Mouse (Mus musculus) gastrocnemius, postnatal 4 days (tissue): ENCODE data around the gene Fbxo21. TPM values are rescaled to one million over a fixed set of nuclear protein-coding genes. Genes with fewer than 3 reads are reported as not detected.

Experiments used
- DNase-seq, 2 experiments: peaks; one replicate each; pipeline ENCODE4 v3.0.0; 2021 to 2022; ENCODE audit warnings: low spot score in 2 of 2, mixed read lengths in 2 of 2
- total RNA-seq, 2 experiments: library from RNA; stranded (reverse); gene quantifications; 2 replicates each; pipeline ENCODE4 v1.2.3; 2021

Gene Fbxo21
- total RNA-seq, 2 experiments from 2014 or later: 32.6 to 35.3 TPM

GRCm38 (mm10) chr5:118039241-118039668 is 62.7 kb downstream of the Fbxo21 start:
- no peak for DNase-seq

DNA sequence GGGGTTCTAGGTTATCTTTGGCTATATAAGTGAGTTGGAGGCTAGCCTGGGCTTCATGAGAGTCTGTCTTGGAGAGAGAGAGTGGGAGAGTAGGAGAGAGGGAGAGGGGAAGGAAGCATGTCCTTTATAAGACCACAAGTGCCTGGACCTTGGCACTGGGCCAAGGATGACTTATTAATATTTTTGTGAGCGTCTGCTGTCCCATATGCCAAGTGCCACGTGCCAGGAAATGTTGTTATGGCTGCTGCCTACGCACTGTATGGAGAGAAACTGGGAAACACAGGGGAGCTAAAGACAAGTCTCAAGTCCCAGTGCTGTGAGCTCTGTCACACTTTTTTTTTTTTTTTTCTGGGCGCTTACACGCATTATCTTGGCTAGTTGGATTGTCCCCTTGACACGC is 66.1 kb downstream of the Fbxo21 start:
- DNase-seq: no peak

DNA sequence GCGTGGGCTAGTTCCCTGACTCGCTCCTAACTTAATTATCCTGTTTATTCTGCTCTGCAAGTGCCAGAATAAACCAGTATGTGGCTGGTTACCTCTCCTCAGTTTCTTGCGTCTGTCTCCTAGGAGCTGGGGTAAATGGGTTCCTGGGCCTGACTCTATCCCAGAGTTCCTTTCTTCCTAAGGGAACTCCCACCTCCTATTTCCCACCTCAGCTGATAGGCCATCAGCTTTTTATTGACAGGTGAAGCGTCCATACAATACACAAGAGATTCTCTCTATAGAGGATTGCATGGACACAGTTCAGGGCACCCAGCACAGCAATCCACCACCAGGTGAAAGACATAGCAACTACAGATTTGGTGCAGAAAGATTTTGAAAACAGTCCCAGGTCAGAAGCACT is 67.2 kb downstream of the Fbxo21 start:
- DNase-seq: no peak

DNA sequence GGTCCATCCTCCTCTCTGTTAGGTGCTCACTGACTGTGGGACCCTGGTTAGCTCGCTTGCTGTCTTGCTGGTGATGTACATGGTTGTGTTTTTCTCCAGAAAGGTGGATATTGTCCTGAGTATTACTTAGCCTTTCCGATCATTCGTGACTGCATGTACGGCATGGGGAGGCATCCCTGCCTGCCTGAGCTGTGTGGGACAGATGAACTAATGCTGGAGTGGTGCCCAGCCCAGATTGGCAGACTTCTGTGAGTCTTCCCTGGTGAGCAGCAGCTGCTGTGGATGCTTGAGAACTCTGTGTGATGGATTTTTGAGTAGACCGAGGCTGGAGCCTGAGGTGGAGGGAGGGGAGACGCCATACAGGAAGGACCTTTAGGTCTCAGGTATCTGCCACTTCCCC is 68.4 kb downstream of the Fbxo21 start:
- no peak for DNase-seq

- no peak for DNase-seq
Observed at GRCm38 (mm10) chr5:118045385-118045784, 68.9 kb downstream of the Fbxo21 start.

DNA sequence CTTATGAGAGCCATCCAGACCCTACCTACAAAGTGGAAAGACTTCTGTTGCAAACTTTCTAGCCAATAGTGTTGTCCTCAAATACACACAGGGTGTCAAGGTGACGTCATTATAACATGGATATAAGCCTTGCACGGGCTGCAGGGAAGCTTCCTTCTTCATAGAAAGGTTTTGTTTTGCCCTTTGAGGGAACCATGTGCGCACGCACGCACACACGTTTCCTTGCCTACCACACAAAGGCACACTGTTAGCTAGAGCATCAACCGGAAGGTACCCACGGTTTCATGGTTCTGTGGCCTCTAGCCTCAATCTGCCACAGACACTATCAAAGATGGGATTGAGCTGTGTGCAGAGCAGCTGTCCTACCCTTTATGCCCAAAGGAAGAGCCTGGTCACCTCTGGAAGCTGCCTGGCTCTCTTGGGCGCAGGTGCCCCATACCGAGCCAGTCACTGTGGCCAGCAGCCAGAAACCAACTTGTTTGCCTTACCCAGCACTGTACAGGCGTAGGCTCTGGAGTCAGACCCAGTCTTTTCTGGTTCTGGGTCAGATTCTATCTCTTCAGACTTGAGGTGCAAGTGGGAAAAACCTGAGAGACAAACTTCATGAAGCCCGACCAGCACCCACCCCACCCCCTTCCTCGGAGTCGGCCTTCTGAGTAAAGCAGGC is 70.7 kb downstream of the Fbxo21 start:
- no peak for DNase-seq

DNA sequence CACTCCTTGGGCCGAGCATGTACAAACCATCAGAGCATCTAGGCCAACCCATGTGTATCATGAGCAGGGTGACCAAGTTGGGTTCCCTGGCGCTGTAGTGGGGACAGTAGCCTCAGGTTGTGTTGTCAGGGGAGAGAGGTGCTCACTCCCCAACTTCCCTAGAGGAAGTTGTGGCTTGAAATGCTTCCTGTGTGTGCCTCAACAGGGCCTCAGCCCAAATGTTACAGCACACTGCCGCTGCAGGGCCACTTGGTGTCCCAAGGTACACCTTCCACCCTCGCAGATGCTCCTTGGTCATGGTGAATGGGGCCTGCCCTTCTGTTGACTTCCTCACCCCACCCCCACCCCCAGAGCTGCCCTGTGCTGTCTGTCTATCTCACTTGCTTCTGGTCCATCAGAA is 71.9 kb downstream of the Fbxo21 start:
- DNase-seq: no peak

- DNase-seq: no peak
Observed at GRCm38 (mm10) chr5:118048928-118049327, 72.4 kb downstream of the Fbxo21 start.

DNA sequence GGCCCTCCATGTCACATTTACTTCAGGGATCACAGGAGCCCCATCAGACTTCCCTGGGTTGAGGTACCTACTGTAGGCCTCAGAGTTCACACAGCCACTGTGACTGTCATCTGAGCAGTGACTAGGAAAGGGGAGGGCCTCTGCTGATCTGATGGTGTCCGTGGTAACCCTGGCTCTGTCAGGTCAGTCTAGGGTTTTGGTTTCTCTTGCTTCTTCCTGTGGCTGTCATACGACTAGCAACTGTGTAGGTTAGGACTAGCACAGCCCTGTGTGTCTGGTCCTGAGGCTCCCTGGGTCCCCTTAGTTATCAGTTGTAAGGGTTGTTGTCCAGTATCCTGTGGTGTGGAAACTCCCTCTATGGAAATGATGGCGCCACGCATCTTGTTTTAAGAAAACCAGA is 74.2 kb downstream of the Fbxo21 start:
- DNase-seq: no peak

DNA sequence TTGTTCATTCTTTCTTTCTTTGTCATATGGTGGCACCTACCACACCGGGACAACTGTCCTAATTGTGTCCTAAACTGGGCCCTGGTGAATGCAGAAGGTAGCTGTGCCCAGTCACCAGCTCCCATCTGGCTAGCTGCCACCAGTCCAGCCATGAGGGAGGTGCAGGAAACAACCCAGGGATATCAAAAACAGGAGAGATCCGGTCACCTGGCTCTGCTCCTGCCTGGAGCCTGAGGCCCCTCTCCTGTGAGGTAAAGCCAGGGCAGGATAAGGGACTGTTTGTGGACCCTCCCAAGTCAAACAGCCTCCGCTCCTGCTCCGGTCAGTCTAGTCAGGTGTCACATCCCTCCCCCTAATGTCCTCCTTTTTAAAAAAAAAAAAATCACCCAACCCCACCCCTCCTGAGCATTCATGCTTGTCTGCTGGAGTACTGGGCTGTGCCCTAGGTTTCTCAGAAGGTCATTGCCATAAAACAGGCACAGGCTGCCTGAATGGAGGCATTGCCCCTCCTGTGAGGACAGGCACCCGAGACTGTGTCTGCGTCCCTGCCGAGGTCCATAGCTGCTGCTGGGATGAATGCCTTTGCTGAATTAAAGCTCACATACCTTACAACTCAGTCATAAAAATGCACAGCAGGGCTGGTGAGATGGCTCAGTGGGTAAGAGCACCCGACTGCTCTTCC is 75.6 kb downstream of the Fbxo21 start:
- DNase-seq: no peak

DNA sequence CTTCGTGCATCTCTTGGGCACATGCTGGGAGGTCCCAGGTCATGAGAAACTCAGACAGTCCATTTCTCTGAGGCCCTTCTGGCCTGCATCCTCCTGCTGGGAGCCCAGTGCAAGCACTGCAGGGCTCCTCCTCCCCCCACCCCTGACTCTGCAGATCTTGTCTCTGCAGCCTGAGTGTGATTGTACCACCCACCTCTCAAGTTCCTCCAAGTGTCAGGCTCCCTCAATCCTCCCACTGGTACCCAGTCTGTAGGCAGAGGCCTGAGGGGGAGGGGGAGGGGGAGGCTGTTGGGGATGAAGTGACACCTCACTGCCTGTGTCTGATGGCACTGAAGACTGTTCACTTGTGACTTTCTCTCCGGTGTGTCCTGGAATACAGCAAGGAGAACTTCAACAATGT is 76.7 kb downstream of the Fbxo21 start:
- DNase-seq: no peak

DNA sequence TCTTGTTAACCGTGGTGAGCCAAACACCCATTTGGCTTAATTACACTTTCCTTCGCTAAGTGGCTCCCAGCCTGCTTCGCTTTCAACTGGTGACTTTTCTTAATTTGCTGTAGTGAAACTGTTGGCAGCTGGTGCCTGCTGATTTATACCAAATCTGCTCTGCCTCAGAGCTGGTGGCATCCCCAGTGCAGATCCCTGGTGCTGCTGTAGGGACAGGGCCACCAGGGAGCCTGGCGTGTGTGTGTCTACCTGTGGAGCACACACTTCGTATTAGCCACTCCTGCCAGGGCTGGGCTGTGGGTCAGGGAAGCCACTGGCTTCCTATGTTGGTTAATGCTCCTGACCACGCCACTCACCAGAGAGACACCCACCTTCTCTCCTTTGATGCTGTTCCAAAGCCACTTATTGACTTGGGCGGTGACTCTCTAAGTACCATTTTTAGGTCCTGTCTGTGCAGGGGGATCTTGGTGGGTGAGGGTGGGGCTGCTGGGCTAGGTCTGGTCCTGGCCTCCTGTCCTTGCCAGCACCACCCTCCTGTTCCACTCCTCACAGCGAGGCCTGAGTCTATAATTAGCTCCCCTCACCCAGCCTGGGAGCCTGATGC is 81.1 kb downstream of the Fbxo21 start:
- DNase-seq: no peak

DNA sequence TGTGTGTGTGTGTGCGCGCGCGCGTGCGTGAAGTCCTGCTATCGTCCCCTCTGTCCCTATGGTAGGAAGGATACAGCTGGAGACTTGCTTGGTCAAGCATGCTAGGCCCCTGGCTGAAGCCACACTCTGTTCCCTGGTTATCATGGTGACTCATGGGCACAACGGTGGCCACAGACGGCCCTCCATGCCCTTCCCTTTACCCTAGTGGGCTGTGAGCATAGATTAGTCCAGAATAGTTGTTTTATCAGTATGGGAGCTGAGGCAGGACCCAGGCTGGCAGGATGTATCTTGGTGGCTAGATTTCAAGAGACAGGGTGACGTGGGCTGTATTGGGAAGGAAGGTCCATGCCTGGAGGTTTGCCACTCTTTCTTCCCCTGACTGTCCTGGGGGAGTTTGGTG is 82.3 kb downstream of the Fbxo21 start:
- DNase-seq: no peak

DNA sequence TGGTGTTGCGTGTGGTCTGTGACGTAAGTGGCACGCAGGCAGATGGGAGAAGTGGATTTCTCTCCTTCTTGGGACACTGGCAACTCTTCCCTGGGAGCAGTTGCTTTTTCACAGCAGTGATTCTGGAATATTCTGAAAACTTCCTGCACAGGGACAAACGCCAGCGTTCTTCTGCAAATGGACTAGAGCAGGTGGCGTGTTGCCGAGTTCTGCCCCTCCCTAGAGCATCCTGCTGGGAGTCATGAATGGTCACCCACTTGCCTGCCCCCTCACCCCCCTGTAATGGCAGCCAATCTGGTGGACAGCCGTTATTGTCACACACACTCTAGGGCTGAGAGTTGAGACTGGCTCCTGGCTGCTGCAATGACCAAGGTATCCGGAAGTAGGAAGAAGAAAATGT is 83.1 kb downstream of the Fbxo21 start:
- DNase-seq: no peak

Other genes with a start within 250 kb of the Fbxo21 start
- gene Nos1, start 195.7 kb upstream of the Fbxo21 start, total RNA-seq: 10 to 100 TPM; 11.8 to 13.3 TPM
- gene Tesc, start 51.0 kb downstream of the Fbxo21 start, total RNA-seq: under 1 TPM; 0.88 to 0.96 TPM
- 10 to 100 TPM; 60.2 to 61.6 TPM for gene Fbxw8, start 178.7 kb downstream of the Fbxo21 start, total RNA-seq
- gene Hrk, start 187.9 kb downstream of the Fbxo21 start, total RNA-seq: not detected